Mouse (Mus musculus): ENCODE results near the gene Cox10. TPM values are rescaled to one million over a fixed set of nuclear protein-coding genes. Genes with fewer than 3 reads are reported as not detected.

Gene Cox10
- total RNA-seq, 2 experiments from 2014 or later = 18.4 to 29.1 TPM

DNA sequence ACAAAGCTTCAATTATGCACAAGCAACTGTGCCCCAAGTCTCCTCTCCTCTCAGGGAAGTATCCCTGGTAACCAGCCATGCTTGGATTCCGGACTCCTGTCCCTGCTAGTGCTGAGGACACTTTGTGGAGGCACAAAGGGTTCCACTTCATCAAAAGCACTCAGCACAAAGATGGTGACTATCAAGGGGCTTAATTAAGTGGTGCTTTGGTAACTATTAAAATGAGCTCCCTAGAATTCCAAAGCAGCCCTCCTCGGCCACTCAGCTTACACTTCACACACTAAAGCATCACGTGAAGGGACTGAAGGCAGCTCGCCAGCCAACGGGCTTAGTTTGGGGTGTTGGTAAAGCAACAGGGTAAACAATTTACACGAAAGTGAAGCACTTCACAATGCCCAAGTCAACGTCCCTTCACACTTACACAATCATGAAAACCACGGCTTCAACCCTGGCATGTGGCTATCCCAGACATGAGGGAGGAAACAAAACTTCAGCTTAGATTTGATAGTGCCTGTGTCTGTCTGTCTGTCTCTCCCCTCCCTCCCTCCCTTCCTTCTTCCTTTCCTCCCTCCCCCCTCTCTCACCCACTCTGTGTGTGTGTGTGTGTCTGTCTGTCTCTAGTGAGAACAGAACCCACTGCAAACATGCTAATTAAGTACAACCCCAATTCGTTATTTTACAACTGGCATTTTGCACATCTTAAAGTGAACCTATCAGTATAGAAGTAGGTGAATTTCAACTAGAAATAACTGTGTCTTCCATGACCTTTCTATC, 27.9 kb downstream of the Cox10 start:
- peak; percentile 58 for ATAC-seq (replicated peaks; ENCODE audit: poor library complexity, severe bottlenecking)

- ATAC-seq (replicated peaks; ENCODE audit: poor library complexity, severe bottlenecking) = peak; percentile 26; the same call in 1 of the 2 replicates
Observed at GRCm38 (mm10) chr11:64047432-64047831, 31.8 kb downstream of the Cox10 start.

- no peak for ATAC-seq (replicated peaks; ENCODE audit: poor library complexity, severe bottlenecking)
Observed at GRCm38 (mm10) chr11:64045041-64045440, 34.2 kb downstream of the Cox10 start.

- ATAC-seq (replicated peaks; ENCODE audit: poor library complexity, severe bottlenecking) = no peak
Observed at GRCm38 (mm10) chr11:64044024-64044423, 35.2 kb downstream of the Cox10 start.

GRCm38 (mm10) chr11:64041281-64041680, 38.0 kb downstream of the Cox10 start:
- no peak for ATAC-seq (replicated peaks; ENCODE audit: poor library complexity, severe bottlenecking)

DNA sequence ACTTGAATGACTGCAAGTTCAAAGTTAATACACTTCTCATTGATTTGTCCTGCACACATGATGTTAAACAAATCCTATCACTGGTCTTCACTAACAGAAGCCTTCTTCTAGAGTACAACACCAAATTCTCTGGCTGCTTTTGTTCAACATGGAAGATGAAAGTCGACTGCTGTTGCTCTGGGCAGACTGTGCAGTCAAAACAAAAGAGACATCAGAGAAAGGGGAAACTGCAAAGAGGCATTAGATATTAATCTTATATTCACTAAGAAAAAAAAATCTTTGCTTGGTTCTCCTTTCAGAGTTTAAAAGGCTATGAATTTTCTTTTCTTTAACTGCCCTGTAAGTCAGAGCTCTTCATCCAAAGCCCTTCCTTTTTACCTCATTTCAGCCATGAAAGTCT, 39.7 kb downstream of the Cox10 start:
- ATAC-seq (replicated peaks; ENCODE audit: poor library complexity, severe bottlenecking) = no peak

DNA sequence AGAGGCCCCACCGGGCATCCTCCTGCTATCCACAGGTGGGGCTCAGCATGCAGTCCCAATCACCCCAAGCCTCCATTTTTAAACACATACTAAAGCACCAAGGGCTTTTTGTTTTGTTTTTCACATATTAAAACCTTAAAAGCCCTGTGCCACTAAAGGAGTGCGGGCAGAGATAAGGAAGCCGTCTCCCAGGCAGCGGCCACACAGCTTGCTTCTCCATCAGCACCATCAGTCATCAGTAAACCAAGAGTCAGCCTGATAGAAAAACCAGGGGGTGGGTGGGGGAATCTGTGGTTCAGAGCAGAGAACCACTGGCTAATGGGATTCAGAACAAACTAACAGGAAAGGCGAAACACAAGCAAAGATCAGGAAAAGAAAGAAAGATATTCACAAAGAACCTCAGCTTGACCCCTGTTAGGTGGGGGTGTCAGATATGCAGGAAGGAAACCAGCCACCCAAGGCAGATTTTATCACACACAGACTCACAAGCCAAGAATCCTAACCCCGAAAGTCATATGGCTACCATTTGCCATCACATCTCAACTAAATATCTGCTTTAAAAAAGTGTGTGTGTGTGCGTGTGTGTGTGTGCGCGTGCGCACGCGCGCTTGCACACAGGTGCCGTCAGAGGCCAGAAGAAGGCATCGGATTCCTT, 41.7 kb downstream of the Cox10 start:
- ATAC-seq (replicated peaks; ENCODE audit: poor library complexity, severe bottlenecking) = peak; percentile 35

GRCm38 (mm10) chr11:64036306-64036705, 43.0 kb downstream of the Cox10 start:
- ATAC-seq (replicated peaks; ENCODE audit: poor library complexity, severe bottlenecking) = no peak

DNA sequence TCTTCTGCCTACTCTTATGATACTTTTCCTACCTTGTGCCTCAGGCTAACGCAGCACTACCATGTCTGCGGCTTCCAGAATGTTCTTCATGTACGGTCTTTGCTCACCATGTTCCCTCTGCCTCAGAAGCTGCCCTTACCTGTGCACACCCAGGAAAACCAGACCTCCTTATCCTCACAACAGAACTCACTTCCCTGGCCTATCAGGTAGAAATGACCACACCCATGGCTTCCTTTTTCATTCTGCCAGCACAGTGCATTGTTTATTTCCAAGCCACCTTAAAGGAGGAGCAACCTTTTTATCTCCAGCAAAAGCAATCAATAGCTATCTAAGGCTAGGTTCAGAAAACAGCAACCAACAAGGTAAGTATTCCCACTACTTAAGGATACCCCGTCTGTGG, 43.6 kb downstream of the Cox10 start:
- ATAC-seq (replicated peaks; ENCODE audit: poor library complexity, severe bottlenecking) = no peak

DNA sequence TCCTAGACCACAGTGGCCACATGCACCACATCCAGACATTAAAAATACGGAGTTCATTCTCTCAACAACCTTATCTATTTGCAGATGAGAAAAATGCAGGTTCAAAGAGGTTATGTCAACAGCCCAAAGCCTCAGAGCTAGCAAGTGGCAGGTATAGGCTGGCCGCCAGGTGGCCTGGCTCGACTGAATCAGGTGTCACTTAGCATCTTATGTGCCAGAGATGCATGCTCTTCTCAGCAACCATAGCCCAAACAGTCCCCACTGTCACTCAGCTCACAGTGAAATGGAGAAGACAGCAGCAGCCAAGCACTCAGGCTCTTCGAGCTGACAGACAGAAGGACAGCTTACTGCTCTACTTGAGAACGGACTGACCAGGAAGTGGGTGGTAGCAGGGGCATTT, 44.6 kb downstream of the Cox10 start:
- no peak for ATAC-seq (replicated peaks; ENCODE audit: poor library complexity, severe bottlenecking)

DNA sequence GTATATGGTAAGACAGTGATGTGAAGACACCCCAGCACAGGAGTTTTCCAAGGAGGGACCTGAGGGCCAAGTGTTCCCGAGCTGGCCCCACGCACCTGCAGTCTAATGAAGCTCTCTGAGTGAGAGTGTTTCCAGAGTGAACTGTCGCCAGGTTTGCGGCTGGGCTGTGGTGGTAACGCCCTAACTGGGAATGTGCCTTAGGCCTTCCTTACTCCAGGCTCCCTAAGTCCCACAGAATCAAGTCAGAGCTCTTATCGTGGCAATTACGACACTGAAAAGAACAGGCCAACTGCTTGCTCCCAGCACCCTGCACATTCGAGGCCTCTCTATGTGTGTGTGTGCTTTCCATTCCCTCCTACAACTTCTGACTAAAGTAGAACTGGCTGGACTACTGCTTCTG, 51.8 kb downstream of the Cox10 start:
- no peak for ATAC-seq (replicated peaks; ENCODE audit: poor library complexity, severe bottlenecking)

- no peak for ATAC-seq (replicated peaks; ENCODE audit: poor library complexity, severe bottlenecking)
Observed at GRCm38 (mm10) chr11:64025843-64026242, 53.4 kb downstream of the Cox10 start.

DNA sequence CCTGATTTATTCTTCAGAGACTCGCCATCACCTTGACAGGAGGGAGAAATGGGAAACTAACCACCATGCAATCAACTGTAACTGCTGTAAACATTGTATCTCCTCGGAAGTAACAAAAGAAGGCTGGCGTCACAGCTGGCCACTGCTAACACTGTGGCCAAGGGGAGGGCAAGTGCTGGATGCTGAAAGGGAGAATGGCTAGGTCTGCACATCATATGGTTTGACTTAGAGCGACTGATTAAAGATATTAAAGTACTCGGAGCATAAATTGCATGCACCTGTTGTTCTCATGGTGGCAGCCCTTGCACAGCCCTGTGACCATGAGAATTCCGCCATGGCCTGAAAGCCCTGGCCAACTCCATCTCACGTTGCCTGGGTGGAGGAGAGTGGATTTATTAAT, 54.7 kb downstream of the Cox10 start:
- no peak for ATAC-seq (replicated peaks; ENCODE audit: poor library complexity, severe bottlenecking)

DNA sequence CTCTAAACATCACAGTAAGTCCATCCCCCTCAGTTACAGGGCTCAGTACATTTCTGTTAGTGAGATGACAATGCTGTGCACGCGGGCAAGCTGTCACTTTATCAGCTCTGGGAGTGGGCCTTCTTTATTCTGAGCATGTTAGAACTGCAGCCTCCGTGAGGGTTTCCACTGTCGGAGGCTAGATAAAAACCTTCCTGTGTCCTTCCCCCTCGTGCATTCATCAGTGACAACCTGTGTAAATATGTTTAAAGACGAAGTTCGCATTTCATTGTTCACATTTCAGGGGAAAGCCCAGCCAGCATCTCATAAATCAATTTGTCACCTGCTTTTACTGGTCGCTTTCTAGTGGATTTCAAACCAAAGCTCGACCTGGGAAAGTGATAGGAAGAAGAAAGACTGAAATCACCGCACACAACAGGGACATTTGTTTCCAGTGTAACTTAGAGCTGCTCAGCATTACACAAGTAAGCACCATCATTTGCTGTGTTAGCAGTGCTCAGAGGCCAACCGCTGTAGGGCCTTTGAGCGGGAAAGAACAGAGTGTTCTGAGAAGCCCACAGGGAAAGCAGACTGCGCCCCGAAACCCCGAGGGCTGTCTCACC, 55.8 kb downstream of the Cox10 start:
- ATAC-seq (replicated peaks; ENCODE audit: poor library complexity, severe bottlenecking) = no peak

DNA sequence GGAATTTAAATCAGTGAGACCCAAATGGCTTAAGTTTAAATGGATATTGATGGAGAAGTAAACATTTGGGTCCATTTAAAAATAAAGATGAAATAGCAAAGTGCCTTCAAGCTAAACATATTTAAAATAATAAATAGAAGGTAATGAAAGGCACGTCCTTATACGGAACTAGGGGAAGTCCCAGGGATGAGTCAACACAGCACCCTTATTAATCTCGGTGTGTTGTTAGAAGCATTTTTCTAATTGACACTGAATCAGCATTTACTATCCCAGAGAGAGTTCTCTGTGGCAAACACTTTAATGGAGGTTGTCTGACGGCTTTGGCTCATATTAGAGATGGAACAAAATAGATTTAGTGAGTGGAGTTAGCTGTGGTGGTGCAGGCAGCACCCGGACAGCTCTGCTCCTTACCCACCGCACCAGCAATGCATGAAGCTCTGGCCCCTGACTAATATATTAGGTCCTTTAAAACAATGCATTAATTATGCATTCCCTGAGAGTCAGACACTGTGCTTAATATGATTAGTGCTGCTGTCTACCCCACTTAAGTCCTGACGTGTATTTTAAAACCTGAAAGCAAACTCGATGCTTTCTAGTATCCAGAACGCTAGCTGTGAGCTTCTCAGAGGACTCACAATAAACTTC, 56.7 kb downstream of the Cox10 start:
- no peak for ATAC-seq (replicated peaks; ENCODE audit: poor library complexity, severe bottlenecking)

GRCm38 (mm10) chr11:64019235-64019634, 60.0 kb downstream of the Cox10 start:
- ATAC-seq (replicated peaks; ENCODE audit: poor library complexity, severe bottlenecking) = no peak

- ATAC-seq (replicated peaks; ENCODE audit: poor library complexity, severe bottlenecking) = no peak
Observed at GRCm38 (mm10) chr11:64018165-64018564, 61.1 kb downstream of the Cox10 start.

- ATAC-seq (replicated peaks; ENCODE audit: poor library complexity, severe bottlenecking) = no peak
Observed at GRCm38 (mm10) chr11:64015309-64015708, 64.0 kb downstream of the Cox10 start.

DNA sequence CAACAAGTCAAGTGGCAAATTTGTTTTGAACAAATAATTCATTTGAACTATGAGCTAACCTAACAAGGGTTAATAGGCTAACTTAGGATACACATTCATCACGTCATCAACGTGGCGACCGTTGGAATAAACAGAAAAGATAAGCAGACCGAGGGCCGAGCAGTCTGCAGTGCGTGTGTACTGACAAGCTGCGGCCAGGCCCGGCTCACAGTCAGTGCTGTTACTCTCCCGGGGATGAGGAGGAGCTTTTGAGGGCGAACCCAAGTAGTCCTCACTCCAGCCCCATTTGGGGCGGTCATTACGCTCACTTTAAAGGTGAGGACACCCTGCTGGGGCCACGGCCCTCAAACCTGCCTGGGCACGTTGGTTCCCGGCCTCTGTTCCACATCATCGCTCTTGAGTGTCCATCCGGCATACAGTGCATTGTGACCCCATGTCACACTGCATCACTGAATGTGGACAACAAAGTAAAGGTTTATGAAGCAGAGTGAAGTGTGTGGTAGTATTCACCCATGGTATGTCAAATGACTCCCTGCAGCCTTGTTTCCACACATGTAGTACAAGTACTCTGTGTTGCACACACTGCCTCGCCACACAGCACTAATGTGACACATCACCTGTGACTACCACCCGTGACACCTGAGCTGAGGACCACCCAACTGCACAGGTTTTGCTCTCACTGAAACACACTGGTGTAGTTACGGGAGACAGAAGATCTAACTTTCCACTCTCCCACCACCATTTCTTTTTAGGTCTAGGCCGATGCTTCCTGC, 68.4 kb downstream of the Cox10 start:
- ATAC-seq (replicated peaks; ENCODE audit: poor library complexity, severe bottlenecking) = no peak

DNA sequence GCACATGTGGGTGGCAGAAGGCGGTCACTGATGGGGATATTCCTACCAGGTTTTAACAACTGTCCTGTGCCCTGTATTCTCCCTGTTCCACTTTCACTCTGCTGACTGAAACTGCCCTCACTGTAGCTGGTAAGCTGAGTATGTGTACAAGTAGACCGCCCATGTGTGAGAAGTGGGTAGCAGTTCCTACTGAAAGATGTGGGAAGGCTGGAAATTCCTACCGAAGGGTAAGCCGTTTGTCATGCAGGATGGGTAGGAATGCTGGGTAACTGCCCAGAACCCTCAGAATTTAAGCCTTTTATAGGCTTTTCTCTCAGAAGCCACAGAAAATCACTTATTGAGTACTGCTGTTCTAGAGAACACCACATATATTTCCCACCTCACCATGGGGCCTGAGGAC, 75.1 kb downstream of the Cox10 start:
- ATAC-seq (replicated peaks; ENCODE audit: poor library complexity, severe bottlenecking) = no peak
